ENCODE assay signal across 21 mouse cellular contexts in the genomic region with DNA sequence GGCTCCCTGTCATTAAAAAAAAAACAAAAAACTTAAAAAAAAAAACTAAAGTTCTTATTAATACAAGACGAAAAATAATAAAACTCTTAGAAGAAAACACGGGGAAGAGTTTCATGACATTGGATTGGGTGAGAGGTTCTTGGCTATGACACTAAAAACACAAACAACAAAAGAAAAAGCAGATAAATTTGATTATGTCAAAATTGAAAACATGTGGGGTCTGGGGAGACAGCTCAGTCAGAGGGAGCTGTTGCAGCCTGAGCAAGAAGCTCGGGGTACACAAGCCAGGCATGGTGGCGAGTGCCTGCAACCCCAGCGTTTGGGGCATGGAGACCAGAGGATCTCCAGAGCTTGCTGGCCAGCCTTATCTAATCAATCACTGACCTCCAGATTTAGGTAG. TPM values are rescaled to one million over a fixed set of nuclear protein-coding genes. Genes with fewer than 3 reads are reported as not detected.
DNase-seq lines count a peak whose midpoint lies in the region; ATAC-seq lines count a peak whose summit lies in the region.
"Had no signal": no experiment of that assay in that cellular context is flagged by ENCODE, and none has a peak within 500 bp of the region (broad histone marks: within the 10 kb centered on the region; RNA-seq: fewer than 3 reads in every experiment).

No protein-coding gene starts in this region.

- WGBS in embryonic facial prominence, embryonic 12.5 days, result 37% methylated on average over 5 of the region's 5 CpGs
- WGBS in embryonic facial prominence, embryonic 15.5 days, result 39% methylated on average over 5 of the region's 5 CpGs
- WGBS in limb, embryonic 12.5 days, result 28% methylated on average over 5 of the region's 5 CpGs

- peaks cover 18% of the 10 kb centered on the region; the same call in 1 of the 2 replicates for H3K36me3 ChIP-seq in embryonic facial prominence, embryonic 12.5 days
- 0 out of 2 replicates have a peak, but pooled peaks cover 2% of the 10 kb centered on the region for H3K36me3 ChIP-seq in embryonic facial prominence, embryonic 15.5 days
- peaks cover 17% of the 10 kb centered on the region for H3K36me3 ChIP-seq in limb, embryonic 12.5 days
- H3K36me3 ChIP-seq: forebrain, embryonic 10.5 days; heart, embryonic 15.5 days; hindbrain, embryonic 10.5 days; intestine, embryonic 15.5 days had no signal

- no peak for ATAC-seq in embryonic facial prominence, embryonic 12.5 days (ENCODE audit: insufficient number of reproducible peaks, insufficient read depth, low FRiP score, low TSS enrichment)
- no peak for ATAC-seq in embryonic facial prominence, embryonic 15.5 days (ENCODE audit: insufficient number of reproducible peaks, low FRiP score, low TSS enrichment, low read depth)
- ATAC-seq in limb, embryonic 12.5 days (ENCODE audit: insufficient number of reproducible peaks, insufficient read depth, low FRiP score, low TSS enrichment, low read depth), result no peak
- ATAC-seq: forebrain, embryonic 14.5 days; intestine, embryonic 15.5 days had no signal

- H3K27me3 ChIP-seq in embryonic facial prominence, embryonic 12.5 days, result no peaks in the 10 kb centered on the region
- no peaks in the 10 kb centered on the region for H3K27me3 ChIP-seq in embryonic facial prominence, embryonic 15.5 days
- no peaks in the 10 kb centered on the region for H3K27me3 ChIP-seq in limb, embryonic 12.5 days
- H3K27me3 ChIP-seq: intestine, embryonic 15.5 days had no signal

- no peak for DNase-seq in layer of hippocampus, adult 9-11 months
- DNase-seq in thymus, postnatal 10 days (ENCODE audit: low spot score in 2 of 2), result no peak
- DNase-seq in frontal cortex, postnatal 25 days (ENCODE audit: low spot score in 2 of 2), result no peak
- DNase-seq: adrenal gland, adult 8-10 months; cerebellum, adult 11-12 months; cerebellum, adult 9-11 months; cerebellum, postnatal 36 days; gastrocnemius, postnatal 14 days; heart, adult 2 months; heart, postnatal 14 days had no signal

- H3K4me3 ChIP-seq in embryonic facial prominence, embryonic 12.5 days, result no peak overlapping the region
- H3K4me3 ChIP-seq in embryonic facial prominence, embryonic 15.5 days (replicated peaks), result no peak overlapping the region
- H3K4me3 ChIP-seq in limb, embryonic 12.5 days (replicated peaks), result no peak overlapping the region
- H3K4me3 ChIP-seq: erythroblast, embryonic 14.5 days; forebrain, embryonic 10.5 days; heart, adult 2 months; heart, embryonic 15.5 days; hindbrain, embryonic 10.5 days; intestine, embryonic 15.5 days had no signal

- H3K9me3 ChIP-seq in embryonic facial prominence, embryonic 12.5 days, result no peaks in the 10 kb centered on the region
- no peaks in the 10 kb centered on the region for H3K9me3 ChIP-seq in embryonic facial prominence, embryonic 15.5 days (replicated peaks)
- H3K9me3 ChIP-seq in limb, embryonic 12.5 days, result no peaks in the 10 kb centered on the region
- H3K9me3 ChIP-seq: forebrain, embryonic 10.5 days; heart, embryonic 15.5 days; hindbrain, embryonic 10.5 days; intestine, embryonic 15.5 days had no signal

- H3K4me1 ChIP-seq in embryonic facial prominence, embryonic 12.5 days, result peaks cover 59% of the 10 kb centered on the region
- H3K4me1 ChIP-seq in embryonic facial prominence, embryonic 15.5 days, result peaks cover 55% of the 10 kb centered on the region
- peaks cover 55% of the 10 kb centered on the region for H3K4me1 ChIP-seq in limb, embryonic 12.5 days (replicated peaks)

- H3K27ac ChIP-seq in embryonic facial prominence, embryonic 12.5 days, result peak overlapping the region; percentile 86
- peak overlapping the region; percentile 85 for H3K27ac ChIP-seq in embryonic facial prominence, embryonic 15.5 days (replicated peaks)
- peak overlapping the region; percentile 90 for H3K27ac ChIP-seq in limb, embryonic 12.5 days
- H3K27ac ChIP-seq: heart, adult 2 months; heart, embryonic 15.5 days; hindbrain, embryonic 14.5 days; intestine, embryonic 15.5 days had no signal

- no peak overlapping the region for H3K4me2 ChIP-seq in embryonic facial prominence, embryonic 12.5 days (replicated peaks)
- no peak overlapping the region for H3K4me2 ChIP-seq in embryonic facial prominence, embryonic 15.5 days (replicated peaks)
- H3K4me2 ChIP-seq in limb, embryonic 12.5 days, result no peak overlapping the region
- H3K4me2 ChIP-seq: heart, embryonic 11.5 days; heart, embryonic 15.5 days; hindbrain, embryonic 14.5 days; intestine, embryonic 15.5 days had no signal

- no peak overlapping the region for H3K9ac ChIP-seq in embryonic facial prominence, embryonic 12.5 days
- H3K9ac ChIP-seq in embryonic facial prominence, embryonic 15.5 days, result no peak overlapping the region
- no peak overlapping the region for H3K9ac ChIP-seq in limb, embryonic 12.5 days (replicated peaks)
- H3K9ac ChIP-seq: heart, embryonic 15.5 days; hindbrain, embryonic 14.5 days; intestine, embryonic 15.5 days had no signal

RNA-seq across cellular contexts. Expression of a gene that starts 15.3 kb away (rescaled TPM):
- polyA plus RNA-seq in embryonic facial prominence, embryonic 12.5 days (2016; fragmentation: Nextera tagmentation; extraction: Ambion mirVana), result 239 and 242 TPM in 2 replicates
- polyA plus RNA-seq in embryonic facial prominence, embryonic 15.5 days (2015; fragmentation: Nextera tagmentation; extraction: Ambion mirVana), result 247 and 258 TPM in 2 replicates
- polyA plus RNA-seq in limb, embryonic 12.5 days (2016; fragmentation: Nextera tagmentation; extraction: Ambion mirVana), result 145 and 155 TPM in 2 replicates

RNA-seq across cellular contexts. Expression of a gene that starts 40.2 kb away (rescaled TPM):
- 67.9 and 70.2 TPM in 2 replicates for polyA plus RNA-seq in embryonic facial prominence, embryonic 12.5 days (2016; fragmentation: Nextera tagmentation; extraction: Ambion mirVana)
- 76.5 and 104 TPM in 2 replicates for polyA plus RNA-seq in embryonic facial prominence, embryonic 15.5 days (2015; fragmentation: Nextera tagmentation; extraction: Ambion mirVana)
- 65.7 and 69.8 TPM in 2 replicates for polyA plus RNA-seq in limb, embryonic 12.5 days (2016; fragmentation: Nextera tagmentation; extraction: Ambion mirVana)
